Mouse (Mus musculus): Measurements from ENCODE around the gene Zfp128. TPM values are rescaled to one million over a fixed set of nuclear protein-coding genes. Genes with fewer than 3 reads are reported as not detected.

Gene Zfp128
- polyA plus RNA-seq (2015; fragmentation: Nextera tagmentation; extraction: Ambion mirVana) = 2.5 TPM in 2 replicates

GRCm38 (mm10) chr7:12880911-12881660 is at the start of gene Zfp128:
Zfp128 (plus strand) TSS chr7:12881177.
- H3K9me3 ChIP-seq (ENCODE audit: low read length) = no peaks in the 10 kb centered on the region
- H3K36me3 ChIP-seq (ENCODE audit: insufficient read depth, low read length) = 0 out of 2 replicates have a peak, but pooled peaks cover 6% of the 10 kb centered on the region
- peak within 1 kb of the TSS; percentile 57 for H3K9ac ChIP-seq (replicated peaks; ENCODE audit: low read depth)
- H3K27ac ChIP-seq (ENCODE audit: low read length) = no peak within 1 kb of the TSS
- peak within 1 kb of the TSS; percentile 61 for H3K4me3 ChIP-seq (ENCODE audit: low read depth, low read length)
- DNase-seq (ENCODE audit: low spot score) (peak; percentile 97), ATAC-seq (peak; percentile 100)
- TF ChIP-seq CTCF (IDR thresholded peaks at IDR 0.05) = peak; percentile 29; the same call in 1 of the 2 replicates
- TF ChIP-seq EP300 (IDR thresholded peaks at IDR 0.05) = no peak
- under 1% methylated on average over 35 of the region's 35 CpGs for WGBS
- H3K27me3 ChIP-seq (replicated peaks; ENCODE audit: insufficient read depth, low read length) = no peaks in the 10 kb centered on the region
- 0 out of 2 replicates have a peak, but pooled peaks cover 5% of the 10 kb centered on the region for H3K4me1 ChIP-seq (ENCODE audit: insufficient read depth, low read depth, low read length)
- H3K4me2 ChIP-seq (replicated peaks; ENCODE audit: low read depth, low read length) = peak within 1 kb of the TSS; percentile 73

GRCm38 (mm10) chr7:12834162-12835120 is 46.5 kb upstream of the Zfp128 start, which contains the start of gene Zfp110:
Zfp110 (plus strand) TSS chr7:12834761.
- H3K4me2 ChIP-seq (replicated peaks; ENCODE audit: low read depth, low read length) = peak within 1 kb of the TSS; percentile 59
- WGBS = 2% methylated on average over 47 of the region's 47 CpGs
- peak; percentile 20 for TF ChIP-seq EP300 (IDR thresholded peaks at IDR 0.05)
- TF ChIP-seq CTCF (IDR thresholded peaks at IDR 0.05) = peak; percentile 47

GRCm38 (mm10) chr7:12835193-12835671 is 45.7 kb upstream of the Zfp128 start:
- DNase-seq (ENCODE audit: low spot score) (peak; percentile 71), ATAC-seq (peak; percentile 39)
- Histone ChIP-seq H3K9ac (replicated peaks; ENCODE audit: low read depth) (peak overlapping the region; percentile 63), H3K4me3 (ENCODE audit: low read depth, low read length) (peak overlapping the region; percentile 67), H3K36me3 (ENCODE audit: insufficient read depth, low read length) (peaks cover 23% of the 10 kb centered on the region; the same call in 1 of the 2 replicates), H3K4me2 (replicated peaks; ENCODE audit: low read depth, low read length) (peak overlapping the region; percentile 59), H3K4me1 (ENCODE audit: insufficient read depth, low read depth, low read length) (no peaks in the 10 kb centered on the region), H3K9me3 (ENCODE audit: low read length) (peaks cover 11% of the 10 kb centered on the region), H3K27ac (ENCODE audit: low read length) (peak overlapping the region; percentile 80), H3K27me3 (replicated peaks; ENCODE audit: insufficient read depth, low read length) (no peaks in the 10 kb centered on the region)
- WGBS = 19% methylated on average over 13 of the region's 13 CpGs
- no peak for TF ChIP-seq CTCF (IDR thresholded peaks at IDR 0.05)
- TF ChIP-seq EP300 (IDR thresholded peaks at IDR 0.05) = no peak

More at GRCm38 (mm10) chr7:12834162-12835120, 46.5 kb upstream of the Zfp128 start, which contains the start of gene Zfp110:
- peak; percentile 96 for DNase-seq (ENCODE audit: low spot score)
- Histone ChIP-seq H3K27me3 (replicated peaks; ENCODE audit: insufficient read depth, low read length) (no peaks in the 10 kb centered on the region), H3K9ac (replicated peaks; ENCODE audit: low read depth) (peak within 1 kb of the TSS; percentile 63), H3K4me1 (ENCODE audit: insufficient read depth, low read depth, low read length) (no peaks in the 10 kb centered on the region), H3K27ac (ENCODE audit: low read length) (peak within 1 kb of the TSS; percentile 80), H3K9me3 (ENCODE audit: low read length) (peaks cover 6% of the 10 kb centered on the region), H3K36me3 (ENCODE audit: insufficient read depth, low read length) (peaks cover 17% of the 10 kb centered on the region; the same call in 1 of the 2 replicates), H3K4me3 (ENCODE audit: low read depth, low read length) (peak within 1 kb of the TSS; percentile 67)
- peak; percentile 98 for ATAC-seq

DNA sequence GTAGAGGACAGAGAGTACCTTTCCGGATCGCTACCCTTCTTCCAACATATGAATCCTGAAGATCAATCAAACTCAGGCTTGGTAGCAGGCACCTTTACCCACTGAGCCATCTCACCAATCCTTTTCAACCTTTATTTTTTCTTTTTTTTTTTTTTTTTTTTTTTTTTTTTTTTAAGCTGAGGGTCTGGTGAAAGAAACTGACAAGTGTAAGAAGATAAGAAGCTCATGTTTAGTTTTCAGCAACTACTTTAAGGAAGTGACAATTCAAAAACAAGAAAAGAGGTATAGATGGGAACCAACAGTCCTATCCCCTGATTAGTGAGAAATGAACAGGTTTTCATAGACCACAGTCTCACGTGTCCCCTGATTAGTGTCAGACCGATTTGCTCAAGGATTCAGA is 45.2 kb upstream of the Zfp128 start:
- TF ChIP-seq EP300 (IDR thresholded peaks at IDR 0.05) = no peak
- TF ChIP-seq CTCF (IDR thresholded peaks at IDR 0.05) = no peak
- ATAC-seq = no peak
- 93% methylated on average over 4 of the region's 4 CpGs for WGBS

DNA sequence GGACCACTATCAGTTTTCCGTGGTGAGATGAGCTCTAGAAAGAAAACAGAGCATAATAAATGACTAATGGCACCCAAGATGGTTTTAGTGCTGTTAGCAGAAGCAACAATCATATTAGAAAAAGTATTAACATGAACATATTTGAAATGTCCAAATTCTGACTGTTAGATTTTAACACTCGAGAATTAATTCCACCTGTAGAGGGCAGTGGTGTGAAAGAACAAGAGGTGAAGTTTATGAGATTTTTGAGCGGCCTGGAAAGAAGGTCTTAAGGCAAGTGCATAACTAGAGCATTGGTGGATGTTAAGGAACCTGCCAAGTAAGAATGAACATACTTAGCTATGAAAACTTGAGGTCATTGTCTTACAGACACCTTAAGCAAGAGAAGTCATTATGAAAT is 6.7 kb upstream of the Zfp128 start:
- Histone ChIP-seq H3K4me2 (replicated peaks; ENCODE audit: low read depth, low read length) (no peak overlapping the region), H3K4me1 (ENCODE audit: insufficient read depth, low read depth, low read length) (no peaks in the 10 kb centered on the region), H3K36me3 (ENCODE audit: insufficient read depth, low read length) (no peaks in the 10 kb centered on the region), H3K27ac (ENCODE audit: low read length) (no peak overlapping the region), H3K4me3 (ENCODE audit: low read depth, low read length) (no peak overlapping the region), H3K9me3 (ENCODE audit: low read length) (no peaks in the 10 kb centered on the region), H3K27me3 (replicated peaks; ENCODE audit: insufficient read depth, low read length) (no peaks in the 10 kb centered on the region), H3K9ac (replicated peaks; ENCODE audit: low read depth) (no peak overlapping the region)
- TF ChIP-seq EP300 (IDR thresholded peaks at IDR 0.05) = no peak
- TF ChIP-seq CTCF (IDR thresholded peaks at IDR 0.05) = peak; percentile 54
- ATAC-seq (no peak), DNase-seq (ENCODE audit: low spot score) (peak; percentile 45)
- 11% methylated on average over 3 of the region's 3 CpGs for WGBS

More for the DNA sequence above, 45.2 kb upstream of the Zfp128 start:
- Histone ChIP-seq H3K27ac (ENCODE audit: low read length) (0 out of 2 replicates have a peak overlapping the region, but pooled peaks have one; percentile 80), H3K4me1 (ENCODE audit: insufficient read depth, low read depth, low read length) (no peaks in the 10 kb centered on the region), H3K4me3 (ENCODE audit: low read depth, low read length) (peak overlapping the region; percentile 67), H3K27me3 (replicated peaks; ENCODE audit: insufficient read depth, low read length) (no peaks in the 10 kb centered on the region), H3K36me3 (ENCODE audit: insufficient read depth, low read length) (peaks cover 26% of the 10 kb centered on the region; the same call in 1 of the 2 replicates), H3K4me2 (replicated peaks; ENCODE audit: low read depth, low read length) (peak overlapping the region; percentile 59), H3K9me3 (ENCODE audit: low read length) (peaks cover 15% of the 10 kb centered on the region), H3K9ac (replicated peaks; ENCODE audit: low read depth) (no peak overlapping the region)
- no peak for DNase-seq (ENCODE audit: low spot score)
